Mouse (Mus musculus) C2C12 (cell line): Measurements from ENCODE around the gene Lhpp.

Experiments
- CTCF ChIP-seq: IDR thresholded peaks from one replicate; pipeline ENCODE4 v1.5.1; 2011; ENCODE audit not compliant: control insufficient read depth, insufficient read depth, insufficient read length
- MYOG ChIP-seq: IDR thresholded peaks from one replicate; pipeline ENCODE4 v1.6.1; 2011; ENCODE audit not compliant: control insufficient read depth, insufficient read length; ENCODE audit errors: extremely low read depth

- TF ChIP-seq CTCF (no peak), MYOG (no peak)
Observed at GRCm38 (mm10) chr7:132713483-132714126, 103.2 kb downstream of the Lhpp start.
